Mouse (Mus musculus) adrenal gland, adult 2 months (tissue): ENCODE results near the gene Vps54. TPM values are rescaled to one million over a fixed set of nuclear protein-coding genes. Genes with fewer than 3 reads are reported as not detected.
"Not testable (repeated sequence)": the region's sequence is repeated elsewhere in the genome, so short reads cannot be mapped to it uniquely, and the experiment has no call there.

Experiments
- DNase-seq: peaks from one replicate; pipeline ENCODE4 v3.0.0; 2021
- long read RNA-seq: library from polyadenylated mRNA; stranded (forward); transcript quantifications from one replicate; pipeline ENCODE4 v2.0.0, GENCODE M21; 2021
- polyA plus RNA-seq: library from polyadenylated mRNA; depleted of rRNA; stranded (reverse); fragments of >200 nt; gene quantifications from 2 replicates; pipeline ENCODE4 v1.2.3, GENCODE M21; 2012; rRNA removed
- total RNA-seq, 2 experiments: library from RNA; stranded (reverse); gene quantifications; 2 replicates each; pipeline ENCODE4 v1.2.3; 2021

Vps54 gene
- total RNA-seq (10 to 100 TPM; 28.3 to 34.6 TPM), polyA plus RNA-seq (2.1 and 3.2 TPM in 2 replicates)
- long read RNA-seq, full-length matches to known transcripts, result 20 of 30 reads
- long read RNA-seq, partial matches to known transcripts, result 4 of 30 reads
- long read RNA-seq, other reads (novel, unspliced or antisense), result 6 of 30 reads

DNA sequence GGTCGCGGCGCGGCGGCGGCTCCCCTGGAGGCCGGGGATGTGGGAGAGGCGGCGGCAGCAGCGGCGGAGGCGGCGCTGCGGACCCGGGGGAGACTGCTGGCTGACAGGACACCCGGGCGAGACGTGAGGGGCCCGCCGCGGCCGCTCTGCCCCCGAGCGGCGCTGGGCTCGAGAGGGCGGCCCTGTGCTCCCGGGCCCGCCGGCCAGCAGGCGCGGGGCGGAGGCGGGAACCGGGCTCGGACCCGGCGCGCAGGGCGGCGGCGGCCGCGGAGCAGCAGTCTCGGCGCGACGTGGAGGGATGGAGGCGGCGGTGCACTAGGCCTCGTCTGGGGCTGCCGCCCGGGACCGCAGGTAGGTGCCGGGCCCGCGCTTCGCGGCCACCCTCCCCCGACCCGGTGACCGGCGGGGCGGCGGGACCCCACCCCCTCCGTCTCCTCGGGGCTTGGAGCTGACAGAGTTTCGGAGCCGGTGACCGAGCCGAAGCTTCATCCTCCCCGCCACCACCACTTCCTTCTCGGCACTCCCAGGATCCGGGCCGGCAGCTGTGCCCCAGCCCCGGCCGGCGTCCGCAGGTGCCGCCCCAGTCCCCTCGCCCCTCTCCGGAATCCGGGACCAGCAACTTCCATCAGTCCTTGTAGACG is at the start of gene Vps54:
Gene Vps54 (plus strand): TSS at position 261 of the 641 bp plus-strand sequence.
- DNase-seq, result peak; percentile 83

DNA sequence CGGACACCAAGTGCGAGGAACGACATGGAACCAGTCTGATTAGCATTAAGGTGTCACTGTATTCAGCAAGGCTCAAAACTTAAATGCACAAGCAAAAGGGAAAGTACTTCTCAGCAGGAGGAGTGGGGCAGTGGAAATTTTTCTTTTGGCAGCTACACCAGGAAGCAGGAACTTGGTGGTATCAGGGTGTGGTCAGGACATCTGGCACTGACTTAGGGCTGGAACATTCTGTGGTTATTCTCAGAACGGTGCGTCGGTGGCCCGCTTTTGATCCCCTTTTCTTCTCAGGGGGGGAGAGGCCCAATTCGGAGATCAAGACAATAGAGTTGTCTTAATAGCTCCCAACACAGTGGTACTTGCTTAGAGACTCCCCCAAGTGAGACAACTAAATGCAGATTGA is 47.3 kb upstream of the Vps54 start:
- DNase-seq, result not testable (repeated sequence)

DNA sequence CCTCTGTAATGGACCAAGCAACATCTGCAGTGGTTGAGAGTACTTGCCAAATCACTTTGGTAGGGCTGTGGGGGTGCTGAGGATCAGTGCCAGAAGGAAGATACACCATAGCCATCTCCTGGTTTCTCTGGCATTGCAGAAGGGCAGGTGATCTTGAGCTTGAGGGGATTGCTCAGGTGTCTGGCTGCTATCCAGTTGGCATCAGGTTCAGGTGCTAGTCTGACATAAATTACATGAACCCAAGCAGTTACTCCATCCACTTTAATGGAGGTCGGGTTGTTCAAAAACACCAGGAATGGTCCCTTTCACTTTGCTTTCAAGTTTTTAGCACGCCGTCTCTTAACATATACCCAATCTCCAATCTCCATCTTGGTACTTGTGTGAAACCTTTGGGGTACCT is 44.2 kb upstream of the Vps54 start:
- DNase-seq, result no peak

DNA sequence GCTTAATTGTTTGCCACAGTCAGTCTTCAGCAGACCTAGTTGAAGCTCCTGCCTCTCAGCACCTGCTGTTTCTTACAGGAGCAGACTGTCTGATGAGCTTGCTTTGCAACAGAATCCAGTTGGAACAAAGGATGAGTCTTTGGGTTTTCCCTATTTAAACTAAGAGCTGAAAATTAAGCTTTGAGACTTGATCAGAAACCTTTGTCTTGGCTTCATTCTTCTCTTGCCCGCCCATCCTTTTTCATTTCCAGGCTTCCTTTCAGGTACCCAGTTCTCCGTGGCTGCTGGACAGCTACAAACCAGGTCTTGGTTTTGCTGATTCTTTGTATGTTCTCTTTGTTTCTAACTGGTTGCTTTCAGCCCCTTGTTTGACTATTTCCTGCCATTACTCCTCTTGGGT is 30.0 kb upstream of the Vps54 start:
- no peak for DNase-seq

DNA sequence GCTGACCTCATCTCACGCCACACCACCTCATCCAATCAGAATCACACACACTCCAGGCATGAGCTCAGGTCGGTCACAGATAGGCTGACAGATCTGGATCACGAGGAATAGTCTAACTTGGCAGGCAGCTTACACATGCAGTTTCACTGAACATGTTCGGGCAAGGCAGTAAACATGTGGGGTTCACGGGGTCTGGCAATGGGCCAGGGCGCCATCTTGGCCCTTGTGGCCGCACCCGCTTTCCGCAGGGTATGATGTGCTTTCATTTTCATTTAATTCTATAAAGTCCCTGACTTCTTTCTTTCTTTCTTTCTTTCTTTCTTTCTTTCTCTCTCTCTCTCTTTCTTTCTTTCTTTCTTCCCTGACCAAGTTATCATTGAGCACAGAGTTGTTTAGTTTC is 29.4 kb upstream of the Vps54 start:
- DNase-seq, result not testable (repeated sequence)

DNA sequence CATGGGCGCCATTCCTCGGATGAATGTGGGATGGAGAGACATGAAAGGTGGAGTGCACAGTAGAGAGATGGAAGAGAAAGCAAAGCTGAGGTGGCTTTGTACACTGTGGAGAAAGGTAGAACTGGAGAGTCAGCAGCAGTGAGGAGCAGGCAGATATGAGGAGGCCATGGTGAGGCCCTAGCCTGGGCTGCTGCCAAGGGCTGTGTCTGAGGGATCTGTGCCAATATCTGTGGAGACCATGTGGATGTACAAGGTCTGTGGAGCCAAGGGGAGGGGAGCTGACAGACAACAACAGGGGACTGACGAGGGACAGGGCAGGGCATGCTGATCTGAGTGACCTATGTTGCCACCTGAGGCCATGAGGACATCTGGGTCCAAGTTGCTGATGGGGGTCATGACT is 21.7 kb upstream of the Vps54 start:
- no peak for DNase-seq

DNA sequence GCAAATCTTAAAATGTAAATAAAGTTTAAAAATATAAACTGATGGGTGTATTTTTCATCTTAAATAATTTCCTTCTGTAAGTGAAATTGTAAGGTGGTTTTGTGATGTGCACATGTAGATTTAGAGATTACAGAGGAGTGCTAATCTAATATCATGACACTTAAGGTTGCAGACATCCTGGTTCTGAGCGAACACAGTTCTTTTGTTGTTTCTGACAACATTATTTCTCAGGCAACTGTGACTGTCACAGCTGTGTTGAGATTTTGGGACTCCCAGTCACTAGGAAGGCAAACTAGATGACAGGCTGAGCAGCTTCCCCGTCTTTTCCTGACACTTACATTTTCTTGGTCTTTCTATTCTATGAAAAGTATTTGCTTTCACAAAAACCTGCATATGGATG is 19.8 kb upstream of the Vps54 start:
- DNase-seq, result no peak

DNA sequence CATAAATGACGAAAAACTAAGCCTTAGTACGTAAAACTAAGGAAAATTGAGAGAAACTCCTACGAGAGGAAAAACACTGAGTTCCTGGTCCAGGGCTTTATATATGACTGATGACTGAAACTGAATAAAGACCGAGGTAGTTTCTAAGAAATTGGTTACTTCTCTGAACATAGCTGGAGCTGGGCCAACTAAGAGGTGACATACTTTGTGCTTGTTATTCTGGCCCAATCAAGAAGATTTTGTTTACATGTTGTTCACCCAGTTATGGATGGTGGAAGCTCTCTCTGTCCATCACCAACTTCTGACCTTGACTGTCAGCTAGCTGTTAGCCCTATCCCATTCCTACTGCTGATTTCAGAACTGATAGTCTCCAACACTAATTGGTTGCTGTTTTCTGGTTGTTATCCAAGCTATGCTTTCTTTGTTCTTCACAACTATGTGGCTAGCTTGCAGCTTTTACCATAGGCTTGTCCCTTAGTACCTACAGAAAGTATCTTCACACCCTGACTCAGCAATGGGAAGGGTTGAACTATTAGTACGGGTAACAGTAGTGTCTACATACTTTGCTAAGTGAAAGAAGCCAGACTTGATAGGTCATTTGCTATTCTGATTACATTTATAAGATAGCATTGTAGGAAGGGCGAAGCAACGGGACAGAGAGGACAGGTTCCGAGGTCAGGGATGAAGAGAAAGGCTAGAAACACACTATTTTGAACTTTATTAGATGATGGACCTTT is 19.1 kb upstream of the Vps54 start:
- no peak for DNase-seq

DNA sequence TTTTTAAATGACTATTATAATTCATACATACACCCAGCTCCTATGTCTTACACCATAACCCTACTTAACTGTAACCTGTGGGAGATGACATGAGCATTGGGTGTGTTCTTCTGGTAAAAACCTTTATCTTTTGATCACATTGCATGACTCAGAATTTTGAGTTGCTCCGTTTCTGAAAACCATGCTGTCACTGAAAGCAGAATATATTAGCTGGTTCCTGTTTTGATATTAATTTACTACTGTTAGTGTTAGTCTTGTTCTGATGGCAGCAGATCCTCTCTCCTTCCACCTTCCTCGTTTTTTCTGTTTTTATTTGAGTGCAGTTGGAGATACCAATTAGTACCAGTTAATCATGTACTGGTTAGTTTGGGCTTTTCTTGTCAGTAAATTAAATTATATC is 18.3 kb upstream of the Vps54 start:
- DNase-seq, result no peak

DNA sequence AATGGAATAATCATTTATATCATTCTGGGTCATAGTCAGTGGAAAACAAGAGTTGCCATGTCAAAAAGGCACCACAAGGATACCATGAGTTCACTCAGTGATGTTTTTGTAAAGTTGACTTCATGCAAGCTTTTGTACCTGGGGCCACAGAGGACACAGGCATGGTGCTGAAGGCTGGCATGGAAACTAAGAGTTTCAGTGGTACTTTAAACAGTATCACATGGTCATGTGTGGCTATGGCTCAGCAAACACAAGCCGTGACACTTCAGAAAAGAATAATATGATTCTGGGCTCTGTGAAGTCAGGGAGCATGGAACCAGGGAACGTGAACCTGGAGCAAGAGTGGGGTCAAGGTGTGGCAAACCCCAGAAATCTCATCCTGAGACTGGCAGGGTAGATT is 17.7 kb upstream of the Vps54 start:
- DNase-seq, result no peak

DNA sequence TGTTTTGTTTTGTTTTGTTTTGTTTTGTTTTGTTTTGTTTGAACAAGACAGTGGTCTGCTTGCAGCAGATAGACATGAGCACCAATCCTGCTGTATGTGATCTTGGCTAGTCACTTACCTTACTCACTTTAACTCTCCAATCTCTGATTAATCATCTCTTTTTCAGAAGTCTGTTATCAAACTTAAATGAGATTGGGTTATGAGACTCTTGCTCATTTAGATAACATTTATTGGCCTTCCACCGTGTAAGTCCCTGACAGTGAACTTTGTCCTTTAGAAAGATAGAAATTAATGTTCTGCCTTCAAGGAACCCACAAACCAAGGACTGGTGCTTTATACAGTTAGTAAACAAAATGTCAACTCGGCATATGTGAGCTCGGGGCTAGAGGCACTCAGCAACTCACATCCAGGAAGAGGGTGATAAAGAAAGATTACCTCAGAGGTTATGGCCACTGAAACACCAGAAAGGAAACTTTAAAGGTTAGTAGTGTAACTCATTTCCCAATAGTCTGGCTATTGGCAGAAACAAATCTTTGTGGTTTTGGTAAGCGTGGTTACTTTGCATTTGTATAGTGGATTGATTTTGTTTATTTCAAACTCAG is 16.4 kb upstream of the Vps54 start:
- peak; percentile 23 for DNase-seq

DNA sequence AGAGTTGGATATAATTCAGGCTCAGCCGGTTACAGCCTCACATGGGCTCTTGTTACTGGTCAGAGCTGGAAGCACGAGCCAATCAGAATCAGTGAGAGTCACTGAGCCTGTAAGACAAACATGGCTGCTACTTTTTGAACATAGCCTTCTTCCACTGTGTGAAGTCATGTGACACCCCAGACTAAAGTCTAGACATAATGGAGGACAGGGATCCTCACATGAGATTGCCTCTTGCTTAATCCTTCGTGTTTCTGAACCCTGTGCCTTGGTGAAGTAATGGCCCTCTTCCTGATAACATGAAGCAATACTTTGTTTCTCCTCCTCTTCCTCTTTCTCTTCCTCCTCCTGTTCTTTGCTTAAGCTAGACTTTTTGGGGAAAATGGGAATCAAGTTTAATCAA is 15.5 kb upstream of the Vps54 start:
- DNase-seq, result no peak

DNA sequence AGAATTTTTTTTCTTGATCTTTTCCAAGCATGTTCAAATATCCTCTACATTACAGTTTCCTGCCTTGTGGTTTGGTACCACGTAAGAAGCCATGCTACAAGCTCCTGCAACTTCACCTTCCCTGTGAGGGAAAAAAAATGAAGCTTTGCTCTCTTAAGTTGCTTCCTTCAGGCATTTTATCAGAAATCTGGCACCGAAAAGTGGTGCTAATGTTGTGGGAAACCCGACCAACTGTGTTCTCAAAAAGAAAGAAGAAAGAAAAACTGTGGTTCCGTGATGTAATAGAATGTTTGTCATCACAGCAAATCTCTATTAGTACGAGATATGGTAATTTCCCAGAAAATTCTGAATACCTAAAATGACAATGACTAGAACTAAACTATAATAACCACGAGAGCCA is 15.0 kb upstream of the Vps54 start:
- no peak for DNase-seq

DNA sequence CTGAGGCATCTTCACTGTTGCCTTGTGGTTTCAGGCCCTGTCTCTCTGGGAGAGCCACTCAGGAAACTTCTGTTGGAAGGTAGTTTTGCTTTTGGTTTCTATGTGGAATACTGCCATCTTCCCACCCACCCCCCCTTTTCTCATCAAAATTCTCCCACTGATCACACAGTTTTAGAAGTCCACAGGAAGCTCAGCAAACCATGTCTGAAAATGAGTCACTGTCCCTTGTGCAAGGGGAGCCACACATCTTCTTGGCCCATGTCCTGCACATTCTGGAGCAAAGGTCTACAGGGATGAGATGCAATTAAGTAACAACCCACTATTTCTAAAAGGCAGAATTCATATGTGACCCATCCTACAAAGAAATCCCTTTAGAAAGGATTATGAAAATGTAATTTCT is 14.6 kb upstream of the Vps54 start:
- no peak for DNase-seq

DNA sequence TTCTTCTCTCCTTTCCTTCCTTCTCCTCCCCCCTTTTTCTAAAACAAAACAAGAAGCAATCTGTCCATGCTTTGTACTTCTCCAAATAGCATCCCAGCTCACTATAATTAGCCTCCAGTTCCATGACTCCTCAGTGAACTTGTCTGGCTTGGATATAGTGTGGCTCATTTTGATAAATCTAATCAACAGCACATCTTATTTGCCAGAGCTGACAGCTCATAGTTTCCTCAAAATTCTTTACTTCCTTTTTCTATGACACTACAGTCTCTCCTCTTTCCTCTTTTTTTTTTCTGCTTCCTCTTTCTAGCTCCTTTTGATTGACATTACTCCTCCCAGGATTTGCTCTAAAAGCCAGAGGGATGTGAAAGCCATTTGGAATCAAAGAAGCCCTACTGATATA is 14.1 kb upstream of the Vps54 start:
- DNase-seq, result no peak

DNA sequence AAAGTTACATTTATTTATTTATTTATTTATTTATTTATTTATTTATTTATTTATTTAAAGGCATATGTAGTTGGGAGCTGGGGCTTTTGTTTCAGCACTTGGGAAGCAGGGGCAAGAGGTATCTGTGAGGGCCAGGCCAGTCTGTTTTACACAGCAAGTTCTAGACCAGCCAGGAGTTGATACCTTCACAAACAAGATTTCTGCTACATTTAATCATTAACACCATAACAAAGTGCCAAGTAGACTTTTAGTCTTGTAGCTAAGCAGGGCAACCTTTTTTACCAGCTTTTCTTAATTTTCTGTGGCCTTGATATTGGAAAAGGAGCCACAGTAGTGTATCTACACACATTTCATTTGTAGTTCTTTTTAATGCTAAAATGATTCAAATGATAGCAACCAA is 3.7 kb upstream of the Vps54 start:
- no peak for DNase-seq

DNA sequence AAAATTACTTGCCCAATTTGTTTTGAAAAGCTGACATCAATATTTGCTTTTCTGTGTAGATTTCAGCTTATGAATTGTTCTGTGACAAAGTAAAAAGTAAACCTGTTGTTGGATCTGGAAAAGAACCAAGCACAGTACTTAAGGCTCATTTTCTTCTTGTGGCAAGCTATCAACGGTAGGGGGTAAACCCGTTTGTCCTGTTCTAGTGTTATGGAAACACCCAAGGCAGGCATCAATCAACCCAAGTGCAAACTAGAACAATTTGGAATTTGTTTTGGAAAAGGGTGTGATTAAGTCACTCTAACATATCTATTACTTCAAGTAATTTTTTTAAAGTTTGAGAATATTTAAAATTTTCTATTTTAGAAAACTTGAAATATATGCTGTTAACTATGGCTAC is 3.3 kb upstream of the Vps54 start:
- DNase-seq, result no peak

DNA sequence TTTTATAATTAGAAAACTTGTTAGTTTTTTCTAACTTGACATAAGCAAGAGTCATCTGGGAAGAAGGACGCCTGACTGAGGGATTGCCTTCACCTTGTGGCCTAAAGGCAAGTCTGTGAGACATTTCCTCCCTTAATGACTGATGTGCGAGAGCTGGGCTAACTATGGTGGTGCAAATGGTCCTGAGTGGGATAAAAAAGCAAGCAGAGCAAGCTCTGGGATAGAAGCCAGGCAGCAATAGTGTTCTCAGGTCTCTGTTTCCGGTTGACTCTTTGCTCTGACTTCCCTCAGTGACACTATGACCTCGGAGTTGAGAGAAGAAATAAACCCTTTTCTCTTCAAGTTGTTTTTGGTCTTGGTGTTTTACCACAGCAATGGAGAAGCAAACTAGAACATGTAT is 2.1 kb upstream of the Vps54 start:
- peak; percentile 27 for DNase-seq

DNA sequence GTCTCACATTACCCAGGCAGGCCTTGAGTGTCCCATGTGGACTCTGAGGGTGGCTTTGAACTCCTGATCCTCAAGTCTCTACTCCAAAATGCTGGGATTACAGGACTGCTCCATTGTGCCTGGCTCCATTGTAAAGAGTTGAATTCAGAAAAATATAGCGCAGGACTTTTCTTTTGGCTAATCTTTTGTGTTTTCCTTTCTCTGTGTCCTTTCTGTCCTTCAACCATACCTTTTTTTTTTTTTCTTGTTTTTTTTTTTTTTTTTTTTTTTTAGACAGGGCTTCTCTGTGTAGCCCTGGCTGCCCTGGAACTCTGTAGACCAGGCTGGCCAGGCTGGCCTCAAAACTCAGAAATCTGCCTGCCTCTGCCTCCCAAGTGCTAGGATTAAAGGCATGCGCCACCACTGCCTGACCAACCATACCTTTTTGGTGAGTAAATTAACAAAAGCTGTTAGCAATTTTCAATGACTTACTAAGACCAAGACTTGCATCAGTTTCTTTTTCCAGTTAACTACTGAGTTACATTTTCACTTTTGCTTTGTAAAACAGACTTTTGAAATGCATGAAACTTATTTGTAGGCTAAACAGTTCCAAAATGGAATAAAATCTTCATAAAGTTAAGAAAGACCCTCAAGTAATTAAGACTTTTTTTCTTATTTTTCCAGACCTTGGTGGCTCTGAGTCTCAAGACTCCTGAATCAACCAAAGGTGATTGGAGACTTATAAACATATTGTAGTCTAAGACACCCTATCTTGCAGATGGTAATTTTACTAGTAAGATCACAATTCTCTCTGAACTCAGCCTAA is 1.4 kb upstream of the Vps54 start:
- no peak for DNase-seq

DNA sequence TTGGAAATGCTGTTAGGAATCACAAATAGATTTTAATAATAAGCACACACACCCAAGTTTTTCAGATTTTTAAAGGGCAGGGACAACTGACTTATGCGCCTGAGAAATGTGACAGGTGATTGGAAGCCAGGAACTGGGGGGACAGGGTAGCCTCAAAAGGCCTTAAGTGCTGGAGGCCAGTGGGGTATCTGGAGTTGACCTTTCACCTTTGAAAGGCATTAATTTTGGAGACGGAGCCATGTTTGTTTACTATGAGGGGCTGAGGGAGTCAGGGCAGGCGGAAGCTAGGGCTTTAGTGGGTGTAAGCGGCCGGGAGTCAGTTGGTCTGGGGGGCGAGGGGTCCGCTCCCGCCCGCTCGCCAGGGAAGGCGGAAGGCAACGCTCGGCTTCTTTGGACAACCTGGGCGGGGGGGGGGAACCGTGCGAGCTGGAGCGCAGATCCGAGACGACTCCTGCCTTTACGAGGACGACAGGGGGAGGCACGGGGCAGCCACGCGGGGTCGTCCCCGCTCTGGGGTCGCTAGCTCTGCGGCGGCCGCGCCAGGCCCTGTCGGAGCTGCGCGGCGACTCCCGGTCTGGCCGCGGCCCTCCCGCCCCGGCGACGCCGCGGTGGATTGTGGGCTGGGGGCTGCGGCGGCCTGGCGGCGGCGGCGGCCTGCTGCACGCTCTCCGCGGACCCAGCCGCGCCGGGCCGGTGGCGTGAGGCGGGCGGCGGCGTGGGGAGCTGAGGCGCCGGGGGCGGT is 631 bp upstream of the Vps54 start:
- no peak for DNase-seq

DNA sequence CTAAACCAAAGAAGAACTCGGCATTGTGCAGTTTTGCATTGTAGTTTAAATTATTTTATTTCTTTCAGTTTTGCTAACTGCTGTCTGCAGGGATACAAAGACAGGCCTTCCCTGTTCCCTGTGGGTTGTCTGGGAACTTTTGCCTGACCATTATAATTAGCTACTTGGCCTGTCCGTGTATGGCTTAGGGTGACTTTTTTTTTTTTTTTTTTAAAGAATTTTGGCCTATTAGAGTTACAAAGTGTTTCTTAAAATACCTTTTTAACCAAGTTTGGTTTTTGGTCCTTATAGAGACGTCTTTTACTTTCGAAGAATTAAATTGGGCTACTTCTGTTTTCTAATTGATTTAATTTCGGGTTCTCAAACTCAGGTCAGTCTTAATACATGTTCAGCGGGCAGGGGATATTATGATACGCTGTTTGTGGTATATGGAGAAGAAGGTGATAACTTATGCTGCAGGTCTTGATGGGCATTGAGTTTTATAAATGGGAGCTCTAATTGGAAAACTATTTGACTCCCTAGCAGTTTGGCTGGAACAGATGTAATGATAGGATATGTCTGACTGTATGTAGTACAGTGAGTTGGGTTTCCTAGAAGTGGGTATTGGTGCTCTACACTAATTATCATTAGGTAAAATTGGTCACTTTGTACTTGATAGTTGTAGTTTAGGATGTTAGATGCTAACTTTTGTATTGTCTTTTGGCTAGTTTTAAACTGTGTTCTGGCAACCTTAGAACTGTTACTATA is 855 bp downstream of the Vps54 start:
- DNase-seq, result no peak
